Mouse (Mus musculus) small intestine, adult 10 weeks (tissue): ENCODE measurements around the gene Acot2. TPM values are rescaled to one million over a fixed set of nuclear protein-coding genes. Genes with fewer than 3 reads are reported as not detected.

Experiments used
- polyA plus RNA-seq: library from polyadenylated mRNA; stranded (reverse); fragments of 350-450 nt; fragmentation: Illumina TruSeq; extraction: RNeasy Lipid Tissue Mini Kit (QIAGEN cat#74804); gene quantifications from one replicate; pipeline ENCODE4 v1.2.3, GENCODE M21; 2014; ENCODE audit warnings: low replicate concordance

Acot2 gene
- 1.2 TPM for polyA plus RNA-seq

GRCm38 (mm10) chr12:83987583-83988441 is at the start of gene Acot2:
Gene Acot2 (plus strand): TSS chr12:83987861.

GRCm38 (mm10) chr12:83950493-83950839 is 37.2 kb upstream of the Acot2 start, which contains the start of gene Riox1:
Gene Riox1 (plus strand): TSS chr12:83950608.

GRCm38 (mm10) chr12:83984752-83985151 is 2.9 kb upstream of the Acot2 start, which contains the start of gene Heatr4:
Gene Heatr4 (minus strand): TSS chr12:83984852.

GRCm38 (mm10) chr12:84009171-84009965 is 21.7 kb downstream of the Acot2 start, which contains the start of gene Acot1:
Gene Acot1 (plus strand): TSS chr12:84009490.

GRCm38 (mm10) chr12:84038241-84038640 is 50.6 kb downstream of the Acot2 start, which contains the start of gene Acot4:
Gene Acot4 (plus strand): TSS chr12:84038379.

GRCm38 (mm10) chr12:84038691-84039111 is 51.0 kb downstream of the Acot2 start, which contains the start of gene Gm49366:
Gene Gm49366 (plus strand): TSS chr12:84038935.

Other genes with a start within 250 kb of the Acot2 start
- gene Papln, start 224.2 kb upstream of the Acot2 start, polyA plus RNA-seq: 0.52 TPM
- gene Numb, start 65.9 kb upstream of the Acot2 start, polyA plus RNA-seq: 56.8 TPM
- gene Riox1, start 37.3 kb upstream of the Acot2 start, polyA plus RNA-seq: 1.1 TPM
- not detected for gene Heatr4, start 3.0 kb upstream of the Acot2 start, polyA plus RNA-seq
- 9.7 TPM for gene Acot1, start 21.6 kb downstream of the Acot2 start, polyA plus RNA-seq
- 45.4 TPM for gene Acot4, start 50.5 kb downstream of the Acot2 start, polyA plus RNA-seq
- not detected for gene Gm49366, start 51.1 kb downstream of the Acot2 start, polyA plus RNA-seq
- gene Acot3, start 64.3 kb downstream of the Acot2 start, polyA plus RNA-seq: 0.45 TPM
- not detected for gene Acot5, start 81.5 kb downstream of the Acot2 start, polyA plus RNA-seq
- gene Acot6, start 112.8 kb downstream of the Acot2 start, polyA plus RNA-seq: 6.0 TPM
- 6.5 TPM for gene Dnal1, start 126.5 kb downstream of the Acot2 start, polyA plus RNA-seq
- not detected for gene Pnma1, start 160.6 kb downstream of the Acot2 start, polyA plus RNA-seq
- 9.1 TPM for gene Elmsan1, start 231.0 kb downstream of the Acot2 start, polyA plus RNA-seq